Comparison of ENCODE assay signal across 18 mouse cellular contexts in the genomic region with DNA sequence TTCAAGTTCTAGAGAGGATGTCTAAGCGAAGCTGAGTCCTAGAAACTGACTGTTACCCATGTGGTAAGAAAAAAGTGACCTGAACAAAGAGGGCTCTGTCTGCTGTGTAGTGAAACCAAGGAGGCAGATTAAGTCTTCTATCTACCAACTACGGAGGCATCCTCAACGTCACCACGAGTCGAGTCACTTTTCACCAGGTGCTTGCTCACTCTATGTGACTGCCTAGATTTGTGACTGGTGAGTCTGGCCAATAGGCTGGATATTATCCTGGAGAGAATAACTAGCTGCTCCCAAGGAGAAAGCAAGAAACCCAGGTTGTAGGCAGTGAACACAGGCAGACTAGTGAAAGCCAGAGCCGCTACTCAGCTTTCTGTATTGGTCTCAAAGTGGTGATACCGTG.
A peak's percentile ranks its signal among the peaks of the same experiment; 100 is the strongest.
DNase-seq lines count a peak whose midpoint lies in the region; ATAC-seq and TF ChIP-seq lines count a peak whose summit lies in the region.
"Had no signal": no experiment of that assay in that cellular context is flagged by ENCODE, and none has a peak within 500 bp of the region (broad histone marks: within the 10 kb centered on the region; RNA-seq: fewer than 3 reads in every experiment).

No protein-coding gene starts in this region.

- no peak overlapping the region for H3K9ac ChIP-seq in hindbrain, embryonic 14.5 days
- H3K9ac ChIP-seq in limb, embryonic 13.5 days: no peak overlapping the region
- H3K9ac ChIP-seq in intestine, postnatal 0 days (ENCODE audit: low read depth, low read length): no peak overlapping the region
- H3K9ac ChIP-seq: forebrain, embryonic 13.5 days; heart, embryonic 15.5 days had no signal

- H3K9me3 ChIP-seq in hindbrain, embryonic 10.5 days: no peaks in the 10 kb centered on the region
- H3K9me3 ChIP-seq in hindbrain, embryonic 14.5 days (ENCODE audit: control insufficient read depth, low read length): no peaks in the 10 kb centered on the region
- no peaks in the 10 kb centered on the region for H3K9me3 ChIP-seq in embryonic facial prominence, embryonic 10.5 days
- H3K9me3 ChIP-seq in limb, embryonic 13.5 days: no peaks in the 10 kb centered on the region
- no peaks in the 10 kb centered on the region for H3K9me3 ChIP-seq in intestine, postnatal 0 days (ENCODE audit: control insufficient read depth)
- H3K9me3 ChIP-seq: forebrain, embryonic 13.5 days; heart, embryonic 15.5 days had no signal

- no peak for ATAC-seq in hindbrain, embryonic 14.5 days (ENCODE audit: low FRiP score)
- no peak for ATAC-seq in limb, embryonic 13.5 days (ENCODE audit: low FRiP score, low read depth)
- ATAC-seq in intestine, postnatal 0 days: no peak
- ATAC-seq: forebrain, embryonic 13.5 days; hindbrain, embryonic 16.5 days had no signal

- H3K36me3 ChIP-seq in hindbrain, embryonic 10.5 days: no peaks in the 10 kb centered on the region
- no peaks in the 10 kb centered on the region for H3K36me3 ChIP-seq in hindbrain, embryonic 14.5 days (replicated peaks; ENCODE audit: control insufficient read depth, insufficient read depth)
- no peaks in the 10 kb centered on the region for H3K36me3 ChIP-seq in embryonic facial prominence, embryonic 10.5 days (replicated peaks)
- H3K36me3 ChIP-seq in limb, embryonic 13.5 days: no peaks in the 10 kb centered on the region
- no peaks in the 10 kb centered on the region for H3K36me3 ChIP-seq in intestine, postnatal 0 days (ENCODE audit: control insufficient read depth, insufficient read depth)
- H3K36me3 ChIP-seq: heart, embryonic 15.5 days had no signal

- no peak for TF ChIP-seq CTCF in intestine, postnatal 0 days (IDR thresholded peaks at IDR 0.05; ENCODE audit: low read depth)

- 81% methylated on average over 7 of the region's 7 CpGs for WGBS in hindbrain, embryonic 10.5 days
- 72% methylated on average over 7 of the region's 7 CpGs for WGBS in hindbrain, embryonic 14.5 days
- WGBS in embryonic facial prominence, embryonic 10.5 days: 59% methylated on average over 7 of the region's 7 CpGs
- WGBS in limb, embryonic 13.5 days: 61% methylated on average over 7 of the region's 7 CpGs
- 84% methylated on average over 7 of the region's 7 CpGs for WGBS in intestine, postnatal 0 days

- H3K4me2 ChIP-seq in hindbrain, embryonic 14.5 days (replicated peaks): no peak overlapping the region
- no peak overlapping the region for H3K4me2 ChIP-seq in limb, embryonic 13.5 days (replicated peaks)
- no peak overlapping the region for H3K4me2 ChIP-seq in intestine, postnatal 0 days (replicated peaks; ENCODE audit: low read depth)
- H3K4me2 ChIP-seq: forebrain, embryonic 13.5 days; heart, embryonic 11.5 days; heart, embryonic 15.5 days had no signal

- DNase-seq in hindbrain, embryonic 10.5 days (ENCODE audit: low spot score): no peak
- no peak for DNase-seq in hindbrain, embryonic 14.5 days (ENCODE audit: low spot score)
- DNase-seq in ZHBTc4 (ENCODE audit: low read depth, low spot score): peak; percentile 17
- no peak for DNase-seq in embryonic facial prominence, embryonic 10.5 days (ENCODE audit: low spot score)
- DNase-seq in layer of hippocampus, postnatal 10 days (ENCODE audit: low spot score in 2 of 2): no peak
- DNase-seq: adrenal gland, postnatal 25 days; cerebellum, adult 2 months; cerebellum, postnatal 10 days; gastrocnemius, postnatal 36 days; heart, adult 18-20 months; heart, postnatal 14 days; kidney, adult 2 months had no signal

- peaks cover 15% of the 10 kb centered on the region for H3K4me1 ChIP-seq in hindbrain, embryonic 10.5 days (replicated peaks)
- H3K4me1 ChIP-seq in hindbrain, embryonic 14.5 days (replicated peaks; ENCODE audit: control insufficient read depth, insufficient read depth, low read length): 0 out of 2 replicates have a peak, but pooled peaks cover 4% of the 10 kb centered on the region
- peaks cover 10% of the 10 kb centered on the region; the same call in 1 of the 2 replicates for H3K4me1 ChIP-seq in embryonic facial prominence, embryonic 10.5 days
- H3K4me1 ChIP-seq in limb, embryonic 13.5 days: no peaks in the 10 kb centered on the region
- H3K4me1 ChIP-seq in intestine, postnatal 0 days (replicated peaks; ENCODE audit: control insufficient read depth, insufficient read depth, low read length): no peaks in the 10 kb centered on the region
- H3K4me1 ChIP-seq: heart, embryonic 15.5 days had no signal

- no peaks in the 10 kb centered on the region for H3K27me3 ChIP-seq in hindbrain, embryonic 10.5 days (ENCODE audit: insufficient read depth, poor library complexity, severe bottlenecking)
- H3K27me3 ChIP-seq in hindbrain, embryonic 14.5 days (ENCODE audit: control insufficient read depth, insufficient read depth, low read length): no peaks in the 10 kb centered on the region
- no peaks in the 10 kb centered on the region for H3K27me3 ChIP-seq in embryonic facial prominence, embryonic 10.5 days (replicated peaks; ENCODE audit: low read depth, poor library complexity, severe bottlenecking)
- H3K27me3 ChIP-seq in limb, embryonic 13.5 days: no peaks in the 10 kb centered on the region
- H3K27me3 ChIP-seq in intestine, postnatal 0 days (replicated peaks; ENCODE audit: control insufficient read depth, insufficient read depth, low read length): no peaks in the 10 kb centered on the region
- H3K27me3 ChIP-seq: forebrain, embryonic 13.5 days; heart, embryonic 15.5 days had no signal

- H3K27ac ChIP-seq in hindbrain, embryonic 10.5 days: peak overlapping the region; percentile 53; the same call in 1 of the 2 replicates
- H3K27ac ChIP-seq in hindbrain, embryonic 14.5 days: no peak overlapping the region
- H3K27ac ChIP-seq in embryonic facial prominence, embryonic 10.5 days (replicated peaks): peak overlapping the region; percentile 24; the same call in 1 of the 2 replicates
- peak overlapping the region; percentile 28; the same call in 1 of the 2 replicates for H3K27ac ChIP-seq in limb, embryonic 13.5 days
- H3K27ac ChIP-seq in intestine, postnatal 0 days (ENCODE audit: low read depth, low read length): no peak overlapping the region
- H3K27ac ChIP-seq: forebrain, embryonic 13.5 days; heart, embryonic 15.5 days had no signal

- H3K4me3 ChIP-seq in hindbrain, embryonic 10.5 days: no peak overlapping the region
- H3K4me3 ChIP-seq in hindbrain, embryonic 14.5 days (replicated peaks; ENCODE audit: low read length): no peak overlapping the region
- H3K4me3 ChIP-seq in embryonic facial prominence, embryonic 10.5 days: no peak overlapping the region
- no peak overlapping the region for H3K4me3 ChIP-seq in limb, embryonic 13.5 days
- H3K4me3 ChIP-seq in intestine, postnatal 0 days (ENCODE audit: low read depth, low read length): no peak overlapping the region
- H3K4me3 ChIP-seq: forebrain, embryonic 13.5 days; heart, embryonic 15.5 days had no signal

Comparison
In these comparisons a context has a peak if more than half of its experiments do, and no peak if none do; other contexts are left out.
1. H3K27ac ChIP-seq: peak in hindbrain, embryonic 10.5 days (single experiment), embryonic facial prominence, embryonic 10.5 days (single experiment) and limb, embryonic 13.5 days (single experiment); none in hindbrain, embryonic 14.5 days (single experiment) and intestine, postnatal 0 days (single experiment).